Mouse (Mus musculus): ENCODE measurements around the gene Atxn7. TPM values are rescaled to one million over a fixed set of nuclear protein-coding genes. Genes with fewer than 3 reads are reported as not detected.
"Not testable (repeated sequence)": the region's sequence is repeated elsewhere in the genome, so short reads cannot be mapped to it uniquely, and the experiment has no call there.

Gene Atxn7
- polyA plus RNA-seq, 1 experiment: 9.6 TPM

- Histone ChIP-seq H3K9ac (ENCODE audit: low read depth, poor library complexity, severe bottlenecking) (no peak overlapping the region), H3K36me3 (ENCODE audit: control insufficient read depth, insufficient read depth, low read length, poor library complexity, severe bottlenecking) (no peaks in the 10 kb centered on the region), H3K9me3 (replicated peaks; ENCODE audit: control insufficient read depth, insufficient read depth, low read length, poor library complexity, severe bottlenecking) (no peaks in the 10 kb centered on the region), H3K4me3 (ENCODE audit: low read depth, low read length) (no peak overlapping the region), H3K27me3 (ENCODE audit: control insufficient read depth, insufficient read depth, low read length, poor library complexity, severe bottlenecking) (no peaks in the 10 kb centered on the region), H3K4me1 (ENCODE audit: control insufficient read depth, insufficient read depth, low read length) (peaks cover 5% of the 10 kb centered on the region), H3K27ac (ENCODE audit: insufficient read depth, low read length) (no peak overlapping the region)
- TF ChIP-seq POLR2A (IDR thresholded peaks at IDR 0.05; ENCODE audit: insufficient read depth, low read length): no peak
- no peak for TF ChIP-seq EP300 (IDR thresholded peaks at IDR 0.05; ENCODE audit: insufficient read depth, low read depth, low read length)
- TF ChIP-seq CTCF (IDR thresholded peaks at IDR 0.05; ENCODE audit: low read depth, low read length): no peak
These were observed 71.6 kb downstream of the Atxn7 start for GRCm38 (mm10) chr14:14032842-14033241.

DNA sequence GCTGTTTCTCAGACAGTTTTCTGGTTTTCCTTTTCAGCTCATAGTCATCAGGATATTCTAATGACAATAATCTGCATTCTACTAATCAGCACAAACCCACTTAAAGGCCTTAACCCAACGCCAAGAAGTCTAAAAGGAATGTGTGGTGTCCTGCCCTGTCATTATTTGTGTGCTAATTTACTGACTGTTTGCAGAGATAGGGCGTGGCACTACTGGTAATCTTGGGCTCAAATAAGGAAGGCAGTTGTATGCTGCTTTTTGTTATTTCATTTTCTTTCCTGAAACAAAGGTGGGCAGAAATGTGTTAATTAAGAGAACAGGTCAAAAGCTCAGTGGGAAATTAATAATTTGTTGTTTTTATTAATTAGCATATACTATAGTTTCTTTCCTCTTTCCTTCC lies 75.1 kb downstream of the Atxn7 start:
- H3K4me3 ChIP-seq (ENCODE audit: low read depth, low read length): no peak overlapping the region
- TF ChIP-seq CTCF (IDR thresholded peaks at IDR 0.05; ENCODE audit: low read depth, low read length) (no peak), EP300 (IDR thresholded peaks at IDR 0.05; ENCODE audit: insufficient read depth, low read depth, low read length) (no peak), POLR2A (IDR thresholded peaks at IDR 0.05; ENCODE audit: insufficient read depth, low read length) (no peak)
- no peaks in the 10 kb centered on the region for H3K36me3 ChIP-seq (ENCODE audit: control insufficient read depth, insufficient read depth, low read length, poor library complexity, severe bottlenecking)
- no peaks in the 10 kb centered on the region for H3K9me3 ChIP-seq (replicated peaks; ENCODE audit: control insufficient read depth, insufficient read depth, low read length, poor library complexity, severe bottlenecking)
- H3K4me1 ChIP-seq (ENCODE audit: control insufficient read depth, insufficient read depth, low read length): peaks cover 5% of the 10 kb centered on the region
- no peaks in the 10 kb centered on the region for H3K27me3 ChIP-seq (ENCODE audit: control insufficient read depth, insufficient read depth, low read length, poor library complexity, severe bottlenecking)
- H3K9ac ChIP-seq (ENCODE audit: low read depth, poor library complexity, severe bottlenecking): no peak overlapping the region
- no peak overlapping the region for H3K27ac ChIP-seq (ENCODE audit: insufficient read depth, low read length)

DNA sequence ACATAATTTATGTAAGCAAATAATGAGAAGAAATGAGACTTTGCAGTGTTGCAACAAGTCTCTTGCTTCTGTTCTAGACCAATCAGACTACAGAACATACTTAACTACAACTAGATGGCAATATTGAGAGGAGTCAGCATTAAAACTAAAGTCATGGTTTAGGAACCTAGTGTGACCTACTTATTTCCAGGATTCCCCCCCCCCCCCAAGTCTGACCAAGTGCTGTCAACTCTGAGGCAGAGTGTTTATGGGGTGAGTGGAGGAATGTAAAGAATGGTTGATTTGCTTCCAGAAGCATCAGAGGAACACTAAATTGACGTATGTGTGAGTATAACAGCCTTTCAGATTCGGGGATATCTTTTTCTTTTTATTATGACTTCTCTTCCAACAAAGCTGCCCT lies 77.0 kb downstream of the Atxn7 start:
- H3K4me3 ChIP-seq (ENCODE audit: low read depth, low read length): no peak overlapping the region
- no peaks in the 10 kb centered on the region for H3K9me3 ChIP-seq (replicated peaks; ENCODE audit: control insufficient read depth, insufficient read depth, low read length, poor library complexity, severe bottlenecking)
- TF ChIP-seq EP300 (IDR thresholded peaks at IDR 0.05; ENCODE audit: insufficient read depth, low read depth, low read length) (no peak), POLR2A (IDR thresholded peaks at IDR 0.05; ENCODE audit: insufficient read depth, low read length) (no peak), CTCF (IDR thresholded peaks at IDR 0.05; ENCODE audit: low read depth, low read length) (no peak)
- H3K36me3 ChIP-seq (ENCODE audit: control insufficient read depth, insufficient read depth, low read length, poor library complexity, severe bottlenecking): no peaks in the 10 kb centered on the region
- no peak overlapping the region for H3K9ac ChIP-seq (ENCODE audit: low read depth, poor library complexity, severe bottlenecking)
- H3K27ac ChIP-seq (ENCODE audit: insufficient read depth, low read length): no peak overlapping the region
- no peaks in the 10 kb centered on the region for H3K27me3 ChIP-seq (ENCODE audit: control insufficient read depth, insufficient read depth, low read length, poor library complexity, severe bottlenecking)
- peaks cover 5% of the 10 kb centered on the region for H3K4me1 ChIP-seq (ENCODE audit: control insufficient read depth, insufficient read depth, low read length)

- no peak overlapping the region for H3K4me3 ChIP-seq (ENCODE audit: low read depth, low read length)
- H3K27me3 ChIP-seq (ENCODE audit: control insufficient read depth, insufficient read depth, low read length, poor library complexity, severe bottlenecking): no peaks in the 10 kb centered on the region
- TF ChIP-seq EP300 (IDR thresholded peaks at IDR 0.05; ENCODE audit: insufficient read depth, low read depth, low read length) (no peak), CTCF (IDR thresholded peaks at IDR 0.05; ENCODE audit: low read depth, low read length) (no peak), POLR2A (IDR thresholded peaks at IDR 0.05; ENCODE audit: insufficient read depth, low read length) (no peak)
- H3K9ac ChIP-seq (ENCODE audit: low read depth, poor library complexity, severe bottlenecking): no peak overlapping the region
- H3K9me3 ChIP-seq (replicated peaks; ENCODE audit: control insufficient read depth, insufficient read depth, low read length, poor library complexity, severe bottlenecking): peaks cover 24% of the 10 kb centered on the region
- no peaks in the 10 kb centered on the region for H3K36me3 ChIP-seq (ENCODE audit: control insufficient read depth, insufficient read depth, low read length, poor library complexity, severe bottlenecking)
- H3K27ac ChIP-seq (ENCODE audit: insufficient read depth, low read length): no peak overlapping the region
- H3K4me1 ChIP-seq (ENCODE audit: control insufficient read depth, insufficient read depth, low read length): no peaks in the 10 kb centered on the region
These were observed 81.1 kb downstream of the Atxn7 start for GRCm38 (mm10) chr14:14042336-14042735.

GRCm38 (mm10) chr14:14054386-14054785 lies 93.1 kb downstream of the Atxn7 start:
- Histone ChIP-seq H3K4me1 (ENCODE audit: control insufficient read depth, insufficient read depth, low read length) (no peaks in the 10 kb centered on the region), H3K9ac (ENCODE audit: low read depth, poor library complexity, severe bottlenecking) (no peak overlapping the region), H3K27me3 (ENCODE audit: control insufficient read depth, insufficient read depth, low read length, poor library complexity, severe bottlenecking) (no peaks in the 10 kb centered on the region), H3K36me3 (ENCODE audit: control insufficient read depth, insufficient read depth, low read length, poor library complexity, severe bottlenecking) (no peaks in the 10 kb centered on the region), H3K4me3 (ENCODE audit: low read depth, low read length) (no peak overlapping the region), H3K27ac (ENCODE audit: insufficient read depth, low read length) (no peak overlapping the region), H3K9me3 (replicated peaks; ENCODE audit: control insufficient read depth, insufficient read depth, low read length, poor library complexity, severe bottlenecking) (peaks cover 7% of the 10 kb centered on the region)
- no peak for TF ChIP-seq POLR2A (IDR thresholded peaks at IDR 0.05; ENCODE audit: insufficient read depth, low read length)
- no peak for TF ChIP-seq EP300 (IDR thresholded peaks at IDR 0.05; ENCODE audit: insufficient read depth, low read depth, low read length)
- no peak for TF ChIP-seq CTCF (IDR thresholded peaks at IDR 0.05; ENCODE audit: low read depth, low read length)

- not testable (repeated sequence) for H3K27ac ChIP-seq (ENCODE audit: insufficient read depth, low read length); H3K9me3 ChIP-seq (replicated peaks; ENCODE audit: control insufficient read depth, insufficient read depth, low read length, poor library complexity, severe bottlenecking); H3K9ac ChIP-seq (ENCODE audit: low read depth, poor library complexity, severe bottlenecking); H3K4me3 ChIP-seq (ENCODE audit: low read depth, low read length); H3K27me3 ChIP-seq (ENCODE audit: control insufficient read depth, insufficient read depth, low read length, poor library complexity, severe bottlenecking); H3K4me1 ChIP-seq (ENCODE audit: control insufficient read depth, insufficient read depth, low read length); H3K36me3 ChIP-seq (ENCODE audit: control insufficient read depth, insufficient read depth, low read length, poor library complexity, severe bottlenecking)
These were observed 98.4 kb downstream of the Atxn7 start for GRCm38 (mm10) chr14:14059606-14060005.
